Mouse (Mus musculus) heart, embryonic 13.5 days (tissue): ENCODE data around the gene Lsamp. TPM values are rescaled to one million over a fixed set of nuclear protein-coding genes. Genes with fewer than 3 reads are reported as not detected.

Source experiments
- ATAC-seq: fragments of 200-750 bp; cut with Nextera tagmentation; 2 replicates; pipeline ENCODE4 v1.8.0; 2017; ENCODE audit warnings: moderate TSS enrichment; ENCODE audit not compliant: insufficient number of reproducible peaks, low FRiP score, low TSS enrichment; ENCODE audit errors: extremely low read depth
- H3K27ac ChIP-seq: fragments of 300-500 bp; sonication (generic); replicated peaks from 2 replicates; pipeline ENCODE4 v1.5.1; 2015; ENCODE audit warnings: moderate library complexity, mild to moderate bottlenecking, inconsistent platforms
- H3K27me3 ChIP-seq: fragments of 300-500 bp; sonication (generic); replicated peaks from 2 replicates; pipeline ENCODE4 v1.6.1; 2015; ENCODE audit warnings: mild to moderate bottlenecking, inconsistent platforms
- H3K36me3 ChIP-seq: fragments of 300-500 bp; sonication (generic); 2 replicates; pipeline ENCODE4 v1.6.1; 2015; ENCODE audit warnings: mild to moderate bottlenecking, inconsistent platforms
- H3K4me1 ChIP-seq: fragments of 300-500 bp; sonication (generic); 2 replicates; pipeline ENCODE4 v1.6.1; 2015; ENCODE audit warnings: inconsistent platforms
- H3K4me2 ChIP-seq: fragments of 300-500 bp; sonication (generic); 2 replicates; pipeline ENCODE4 v1.6.1; 2015; ENCODE audit warnings: inconsistent platforms, mild to moderate bottlenecking, moderate library complexity
- H3K4me3 ChIP-seq: fragments of 300-500 bp; sonication (generic); 2 replicates; pipeline ENCODE4 v1.5.1; 2015; ENCODE audit warnings: moderate library complexity, mild to moderate bottlenecking, inconsistent platforms
- H3K9ac ChIP-seq: fragments of 300-500 bp; sonication (generic); 2 replicates; pipeline ENCODE4 v1.6.1; 2015; ENCODE audit warnings: inconsistent platforms, mild to moderate bottlenecking, moderate library complexity
- H3K9me3 ChIP-seq: fragments of 300-500 bp; sonication (generic); 2 replicates; pipeline ENCODE4 v1.6.1; 2016; ENCODE audit warnings: inconsistent platforms
- WGBS: fragments of 180-500 bp; shearing (Covaris S2); methylation state at CpG from one replicate; pipeline ENCODE4 v1.1.7; 2015; ENCODE audit warnings: mixed read lengths; 5-methylcytosine and 5-hydroxymethylcytosine counted together
- polyA plus RNA-seq: library from polyadenylated mRNA; unstranded; fragments of >200 nt; fragmentation: Nextera tagmentation; extraction: Ambion mirVana; gene quantifications from 2 replicates; pipeline ENCODE4 v1.2.1, GENCODE M21; 2015

Lsamp gene
- polyA plus RNA-seq, 1 experiment from 2014 or later = 1.1 TPM

DNA sequence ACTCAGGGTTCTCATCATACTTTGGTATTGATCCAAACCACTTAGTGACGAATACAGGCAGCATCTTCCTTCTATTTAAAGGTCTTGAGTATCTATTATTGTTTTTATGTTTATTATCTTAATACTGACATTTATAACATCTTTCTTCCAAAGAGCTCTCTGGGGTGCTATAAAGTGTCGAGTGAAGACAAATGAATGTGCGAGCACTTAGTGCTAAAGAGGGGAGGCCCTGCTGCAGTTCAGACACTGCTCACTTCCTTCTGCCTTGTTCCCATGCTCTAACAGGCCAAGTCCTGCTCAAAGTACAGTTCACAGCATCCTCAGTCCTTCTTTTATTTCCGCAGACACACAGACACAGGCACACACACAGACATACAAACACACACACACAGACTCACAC lies 1537.4 kb downstream of the Lsamp start:
- H3K9me3 ChIP-seq = no peaks in the 10 kb centered on the region
- H3K4me3 ChIP-seq = no peak overlapping the region
- no peaks in the 10 kb centered on the region for H3K36me3 ChIP-seq
- no peak for ATAC-seq
- H3K4me2 ChIP-seq = no peak overlapping the region
- H3K9ac ChIP-seq = no peak overlapping the region
- 59% methylated on average over 4 of the region's 4 CpGs for WGBS
- no peak overlapping the region for H3K27ac ChIP-seq
- H3K4me1 ChIP-seq = no peaks in the 10 kb centered on the region
- H3K27me3 ChIP-seq = no peaks in the 10 kb centered on the region

DNA sequence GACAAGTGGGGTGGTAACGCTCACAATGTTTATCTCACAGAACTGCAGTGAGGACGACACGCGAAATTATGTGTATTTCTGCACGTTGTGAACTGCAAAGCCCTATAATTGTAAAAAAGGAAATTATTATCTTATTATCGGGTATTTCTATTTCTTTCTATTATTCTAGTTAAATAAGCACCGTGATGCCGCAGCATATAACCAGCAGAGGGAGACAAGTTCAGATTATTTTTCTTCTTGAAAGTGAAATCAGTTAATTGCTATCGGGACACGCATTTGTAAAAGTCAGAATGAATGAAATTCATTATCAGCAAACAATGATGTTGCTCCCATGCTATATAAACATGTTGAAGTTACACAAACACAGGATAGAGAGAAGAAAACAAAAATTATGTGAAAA lies 1540.1 kb downstream of the Lsamp start:
- Histone ChIP-seq H3K4me3 (no peak overlapping the region), H3K4me2 (peak overlapping the region; percentile 37), H3K36me3 (no peaks in the 10 kb centered on the region), H3K9me3 (no peaks in the 10 kb centered on the region), H3K27me3 (no peaks in the 10 kb centered on the region), H3K4me1 (no peaks in the 10 kb centered on the region), H3K27ac (no peak overlapping the region), H3K9ac (no peak overlapping the region)
- ATAC-seq = no peak
- WGBS = 60% methylated on average over 10 of the region's 10 CpGs

DNA sequence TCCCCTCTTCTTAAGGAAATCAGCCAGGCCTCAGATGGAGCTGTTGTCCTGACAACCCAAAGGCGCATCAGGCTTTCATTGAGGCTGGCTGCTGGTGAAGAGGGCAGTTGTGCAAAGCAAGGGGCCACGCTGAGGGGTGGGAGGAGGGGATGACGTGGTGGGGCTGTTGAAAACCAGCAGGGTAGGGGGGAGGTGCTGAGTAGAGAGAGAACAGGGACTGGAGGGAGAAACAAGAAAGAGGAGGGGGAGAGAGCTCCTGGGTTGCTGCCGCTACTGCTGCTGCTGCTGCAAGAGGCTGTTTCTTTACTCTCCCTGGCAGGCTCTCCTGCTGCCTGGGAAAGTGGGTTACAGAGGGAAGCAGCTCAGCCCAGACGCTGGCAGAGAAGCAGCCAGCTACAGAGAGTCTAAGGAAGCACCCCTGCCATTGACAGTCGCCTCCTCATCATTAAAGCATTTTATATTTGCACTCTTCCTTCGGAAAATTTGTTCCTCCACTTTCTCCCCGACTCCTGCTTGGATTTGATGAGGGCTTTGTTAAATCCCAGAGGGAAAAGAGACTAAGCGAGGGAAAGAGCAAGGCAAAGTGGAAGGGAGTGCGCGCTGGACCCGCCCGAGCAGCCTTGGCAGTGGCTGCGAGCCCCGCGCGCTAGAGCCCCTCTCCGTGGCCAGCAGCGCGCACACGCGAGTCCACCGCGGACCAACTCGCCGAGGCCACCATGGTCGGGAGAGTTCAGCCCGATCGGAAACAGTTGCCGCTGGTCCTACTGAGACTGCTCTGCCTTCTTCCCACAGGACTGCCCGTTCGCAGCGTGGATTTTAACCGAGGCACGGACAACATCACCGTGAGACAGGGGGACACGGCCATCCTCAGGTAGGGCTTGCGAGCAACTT lies 1548.7 kb downstream of the Lsamp start:
- WGBS = under 1% methylated on average over 38 of the region's 38 CpGs
- peaks cover 6% of the 10 kb centered on the region; the same call in 1 of the 2 replicates for H3K27me3 ChIP-seq
- no peaks in the 10 kb centered on the region for H3K9me3 ChIP-seq
- peak overlapping the region; percentile 76 for H3K9ac ChIP-seq
- H3K4me1 ChIP-seq = peaks cover 10% of the 10 kb centered on the region; the same call in 1 of the 2 replicates
- peak overlapping the region; percentile 93 for H3K4me2 ChIP-seq
- H3K27ac ChIP-seq = no peak overlapping the region
- H3K4me3 ChIP-seq = peak overlapping the region; percentile 67
- no peaks in the 10 kb centered on the region for H3K36me3 ChIP-seq
- ATAC-seq = no peak

DNA sequence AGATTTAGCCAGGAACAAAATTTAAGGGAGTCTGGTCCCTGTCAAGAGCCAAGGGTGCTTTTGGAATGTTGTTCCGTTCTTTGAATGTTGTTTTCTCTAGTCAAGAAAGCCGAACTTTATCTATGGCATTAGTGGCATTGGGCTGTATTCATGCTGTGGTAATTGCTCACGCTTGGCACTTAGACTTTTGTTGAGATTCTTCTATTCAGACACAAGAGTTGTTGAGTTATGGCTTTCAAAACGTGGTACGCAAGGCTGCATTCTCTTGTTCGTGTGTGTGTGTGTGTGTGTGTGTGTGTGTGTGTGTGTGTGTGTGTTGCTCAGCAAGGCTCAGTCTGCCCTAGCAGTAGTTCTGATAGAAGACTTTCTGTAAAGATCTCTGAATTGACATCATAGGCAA lies 1549.5 kb downstream of the Lsamp start:
- Histone ChIP-seq H3K27me3 (peaks cover 6% of the 10 kb centered on the region; the same call in 1 of the 2 replicates), H3K9me3 (no peaks in the 10 kb centered on the region), H3K9ac (peak overlapping the region; percentile 76), H3K27ac (no peak overlapping the region), H3K4me3 (peak overlapping the region; percentile 67), H3K36me3 (no peaks in the 10 kb centered on the region), H3K4me2 (peak overlapping the region; percentile 93), H3K4me1 (peaks cover 10% of the 10 kb centered on the region; the same call in 1 of the 2 replicates)
- WGBS = 18% methylated on average over 6 of the region's 6 CpGs
- no peak for ATAC-seq

GRCm38 (mm10) chr16:41535806-41536205 lies 1551.6 kb downstream of the Lsamp start:
- Histone ChIP-seq H3K4me1 (peaks cover 10% of the 10 kb centered on the region; the same call in 1 of the 2 replicates), H3K4me2 (no peak overlapping the region), H3K36me3 (no peaks in the 10 kb centered on the region), H3K9me3 (no peaks in the 10 kb centered on the region), H3K9ac (no peak overlapping the region), H3K4me3 (no peak overlapping the region), H3K27ac (no peak overlapping the region), H3K27me3 (peaks cover 6% of the 10 kb centered on the region; the same call in 1 of the 2 replicates)
- WGBS = 66% methylated on average over 1 of the region's 1 CpGs
- ATAC-seq = no peak

DNA sequence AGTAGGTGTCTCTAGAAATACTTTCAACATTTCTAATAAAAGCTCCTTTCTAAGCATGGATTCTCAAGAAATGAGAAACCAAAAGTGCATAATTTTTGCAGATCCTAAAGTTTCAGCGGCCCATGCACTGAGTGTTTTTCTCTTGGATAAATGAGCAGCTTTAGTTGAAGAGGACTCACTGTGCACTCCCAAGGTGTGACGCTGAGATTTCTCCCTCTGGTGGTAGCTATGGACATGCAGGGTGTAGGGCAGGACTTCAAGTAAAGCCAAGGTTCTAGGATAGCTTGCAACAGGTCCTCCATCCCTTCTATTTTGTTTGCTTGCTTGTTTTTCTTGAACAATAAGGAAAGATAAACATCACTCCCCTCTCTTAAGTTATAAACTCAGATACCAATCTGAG lies 1558.5 kb downstream of the Lsamp start:
- H3K27me3 ChIP-seq = no peaks in the 10 kb centered on the region
- no peaks in the 10 kb centered on the region for H3K9me3 ChIP-seq
- ATAC-seq = no peak
- H3K36me3 ChIP-seq = no peaks in the 10 kb centered on the region
- no peak overlapping the region for H3K9ac ChIP-seq
- no peak overlapping the region for H3K4me3 ChIP-seq
- H3K4me2 ChIP-seq = no peak overlapping the region
- WGBS = 38% methylated on average over 2 of the region's 2 CpGs
- H3K27ac ChIP-seq = no peak overlapping the region
- no peaks in the 10 kb centered on the region for H3K4me1 ChIP-seq

DNA sequence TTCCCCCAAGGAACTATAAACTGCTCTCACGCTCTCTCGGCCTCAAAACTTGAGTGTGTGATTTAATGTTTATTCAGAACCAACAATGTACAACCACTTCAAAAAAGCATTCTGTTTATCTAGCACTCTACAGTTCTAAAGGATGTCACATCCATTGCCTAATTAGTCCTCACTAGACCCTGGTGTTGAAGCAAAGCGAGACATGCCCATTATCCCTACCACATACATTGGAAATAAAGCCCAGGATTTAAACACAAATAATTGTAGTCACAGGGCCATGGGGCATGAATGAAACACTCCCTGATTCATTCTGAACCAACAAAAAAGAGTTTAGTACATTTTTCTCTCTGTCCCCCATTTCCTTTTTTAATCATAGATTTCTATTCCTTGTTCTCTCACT lies 1567.0 kb downstream of the Lsamp start:
- no peaks in the 10 kb centered on the region for H3K27me3 ChIP-seq
- H3K36me3 ChIP-seq = no peaks in the 10 kb centered on the region
- no peak overlapping the region for H3K27ac ChIP-seq
- WGBS = 81% methylated on average over 3 of the region's 3 CpGs
- no peaks in the 10 kb centered on the region for H3K9me3 ChIP-seq
- H3K9ac ChIP-seq = no peak overlapping the region
- H3K4me1 ChIP-seq = no peaks in the 10 kb centered on the region
- no peak overlapping the region for H3K4me3 ChIP-seq
- no peak for ATAC-seq
- no peak overlapping the region for H3K4me2 ChIP-seq

GRCm38 (mm10) chr16:41551851-41552262 lies 1567.7 kb downstream of the Lsamp start:
- H3K4me1 ChIP-seq = no peaks in the 10 kb centered on the region
- H3K4me2 ChIP-seq = no peak overlapping the region
- H3K4me3 ChIP-seq = no peak overlapping the region
- no peak overlapping the region for H3K9ac ChIP-seq
- H3K9me3 ChIP-seq = no peaks in the 10 kb centered on the region
- 23% methylated on average over 3 of the region's 3 CpGs for WGBS
- ATAC-seq = no peak
- no peaks in the 10 kb centered on the region for H3K27me3 ChIP-seq
- H3K27ac ChIP-seq = no peak overlapping the region
- no peaks in the 10 kb centered on the region for H3K36me3 ChIP-seq

DNA sequence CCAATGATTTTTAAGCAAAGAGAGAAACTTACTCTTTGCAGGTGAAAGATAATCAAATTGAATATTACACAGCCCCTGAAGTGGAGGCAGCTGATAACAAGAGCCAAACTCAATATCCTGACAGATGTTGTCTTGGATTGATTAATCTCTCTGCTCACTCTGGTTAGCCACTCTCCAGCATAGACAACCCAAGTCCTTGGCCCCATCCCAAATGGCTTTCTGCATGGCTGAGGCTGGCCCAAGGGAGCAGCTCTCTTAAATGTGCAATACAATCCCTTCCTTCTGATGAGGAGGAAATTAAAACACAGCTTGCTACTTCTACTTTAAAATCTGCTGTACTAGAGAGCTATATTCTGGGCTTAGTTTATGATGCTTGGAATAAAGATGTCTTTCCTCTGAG lies 1572.9 kb downstream of the Lsamp start:
- ATAC-seq = no peak
- no peak overlapping the region for H3K4me2 ChIP-seq
- no peaks in the 10 kb centered on the region for H3K27me3 ChIP-seq
- H3K36me3 ChIP-seq = no peaks in the 10 kb centered on the region
- no peak overlapping the region for H3K27ac ChIP-seq
- H3K9ac ChIP-seq = no peak overlapping the region
- H3K4me1 ChIP-seq = no peaks in the 10 kb centered on the region
- H3K4me3 ChIP-seq = no peak overlapping the region
- H3K9me3 ChIP-seq = no peaks in the 10 kb centered on the region

- Histone ChIP-seq H3K4me1 (no peaks in the 10 kb centered on the region), H3K27me3 (no peaks in the 10 kb centered on the region), H3K4me2 (no peak overlapping the region), H3K9ac (no peak overlapping the region), H3K4me3 (no peak overlapping the region), H3K36me3 (no peaks in the 10 kb centered on the region), H3K9me3 (no peaks in the 10 kb centered on the region), H3K27ac (no peak overlapping the region)
- WGBS = 53% methylated on average over 2 of the region's 2 CpGs
- ATAC-seq = no peak
These were observed 1581.1 kb downstream of the Lsamp start for GRCm38 (mm10) chr16:41565233-41565632.

DNA sequence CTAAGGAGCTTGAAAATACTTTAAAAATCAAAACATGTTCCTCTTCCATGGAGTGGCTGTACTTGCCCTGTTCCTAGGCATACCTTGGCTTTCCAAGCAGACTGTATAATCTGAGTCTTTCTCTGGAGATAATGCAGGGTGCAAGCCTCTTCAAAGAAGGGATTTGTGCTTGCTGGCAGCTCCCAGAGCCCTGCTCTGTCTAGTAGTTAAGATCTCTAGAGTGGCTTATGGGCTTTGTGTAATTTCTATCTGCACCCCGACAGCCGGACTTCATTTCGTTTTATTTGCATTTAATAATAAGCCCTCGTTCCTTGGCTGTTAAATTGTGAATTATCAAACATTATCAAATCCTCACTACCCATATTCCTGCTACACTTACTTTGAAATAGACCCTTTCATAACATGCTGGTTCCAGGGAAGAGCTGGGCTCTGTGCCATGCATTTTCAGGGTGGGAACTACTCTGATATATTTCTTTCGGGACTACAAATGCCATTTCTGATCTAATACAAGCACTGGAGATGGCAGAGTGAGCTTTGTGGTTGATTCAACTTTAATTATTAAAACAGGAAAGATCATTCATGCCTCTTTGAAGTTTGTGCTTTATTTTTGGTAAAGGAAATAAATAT lies 1604.6 kb downstream of the Lsamp start:
- H3K9me3 ChIP-seq = no peaks in the 10 kb centered on the region
- no peak overlapping the region for H3K9ac ChIP-seq
- no peaks in the 10 kb centered on the region for H3K4me1 ChIP-seq
- WGBS = 69% methylated on average over 5 of the region's 5 CpGs
- ATAC-seq = no peak
- H3K27me3 ChIP-seq = no peaks in the 10 kb centered on the region
- no peak overlapping the region for H3K4me3 ChIP-seq
- H3K27ac ChIP-seq = no peak overlapping the region
- H3K4me2 ChIP-seq = no peak overlapping the region
- no peaks in the 10 kb centered on the region for H3K36me3 ChIP-seq
